Mouse (Mus musculus) 416B (cell line): ENCODE measurements around the gene Krt33a.

ENCODE experiments used
- DNase-seq: peaks from one replicate; pipeline ENCODE4 v3.0.0; 2011; ENCODE audit warnings: low read depth

Gene Krt33a

DNA sequence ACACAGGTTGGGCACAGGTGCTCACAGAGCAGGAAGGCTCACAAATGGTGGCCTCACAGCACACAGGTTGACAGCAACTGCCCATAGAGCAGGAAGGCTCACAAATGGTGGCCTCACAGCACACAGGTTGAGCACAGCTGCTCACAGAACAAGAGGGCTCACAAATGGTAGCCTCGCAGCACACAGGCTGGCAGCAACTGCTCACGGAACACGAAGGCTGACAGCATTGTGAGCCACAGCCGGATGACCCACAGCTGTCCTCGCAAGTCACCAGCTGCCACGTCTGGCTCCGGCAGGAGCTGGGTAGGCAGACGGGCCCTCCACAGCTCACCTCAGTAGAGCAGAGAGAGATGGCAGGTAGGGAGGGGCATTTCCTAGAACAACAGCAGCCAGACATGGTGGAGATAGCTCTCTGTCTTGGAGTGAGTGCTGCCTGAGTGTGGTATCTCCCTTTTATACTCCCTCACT lies 29.8 kb downstream of the Krt33a start, which contains the start of gene Krtap16-1:
Krtap16-1 (minus strand) TSS at position 418 of the 468 bp plus-strand sequence.
- DNase-seq = no peak

GRCm38 (mm10) chr11:99985291-99986092 lies 30.5 kb downstream of the Krt33a start:
- DNase-seq = no peak

DNA sequence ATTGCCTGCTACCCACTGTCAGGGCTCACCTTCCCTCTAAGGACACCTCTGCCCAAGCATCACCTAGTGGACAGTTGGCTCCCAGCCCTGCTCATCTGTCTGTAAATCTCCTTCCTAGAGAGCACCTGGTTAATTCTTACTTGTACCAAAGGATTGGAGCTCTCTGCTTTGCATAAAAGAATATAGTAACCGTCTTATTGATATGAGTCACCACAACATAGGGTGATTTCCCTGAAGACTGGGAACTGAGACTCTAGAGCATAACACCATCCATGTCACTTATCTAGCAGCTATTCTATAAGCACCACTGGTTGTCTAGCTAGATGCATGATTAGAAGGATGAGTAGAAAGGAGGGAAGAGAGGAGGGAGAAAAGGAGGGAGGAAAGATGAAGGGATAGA lies 32.6 kb downstream of the Krt33a start:
- no peak for DNase-seq

- no peak for DNase-seq
Observed at GRCm38 (mm10) chr11:99982731-99983130, 33.3 kb downstream of the Krt33a start.

DNA sequence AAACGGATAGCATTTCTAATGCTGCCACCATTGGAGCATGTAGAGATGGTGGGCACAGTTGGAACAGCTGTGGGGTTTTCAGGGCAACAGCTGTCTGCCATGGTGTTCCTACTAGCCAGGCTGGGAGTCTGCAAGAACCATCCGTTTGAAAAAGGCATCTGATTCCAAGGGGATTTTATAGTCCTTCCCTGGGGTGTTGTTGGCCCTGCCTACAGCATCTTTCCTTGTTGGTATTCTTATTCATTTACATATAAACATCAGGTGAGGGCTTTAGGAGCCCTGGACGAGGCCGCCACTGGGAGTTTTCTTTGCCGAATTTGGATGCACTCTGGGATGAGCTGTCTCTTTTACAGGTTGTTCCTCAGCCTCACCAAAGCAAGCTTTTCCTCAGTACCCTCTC lies 37.1 kb downstream of the Krt33a start, which contains the start of gene Krtap29-1:
Krtap29-1 (minus strand) TSS at position 101 of the 400 bp plus-strand sequence.
- no peak for DNase-seq

DNA sequence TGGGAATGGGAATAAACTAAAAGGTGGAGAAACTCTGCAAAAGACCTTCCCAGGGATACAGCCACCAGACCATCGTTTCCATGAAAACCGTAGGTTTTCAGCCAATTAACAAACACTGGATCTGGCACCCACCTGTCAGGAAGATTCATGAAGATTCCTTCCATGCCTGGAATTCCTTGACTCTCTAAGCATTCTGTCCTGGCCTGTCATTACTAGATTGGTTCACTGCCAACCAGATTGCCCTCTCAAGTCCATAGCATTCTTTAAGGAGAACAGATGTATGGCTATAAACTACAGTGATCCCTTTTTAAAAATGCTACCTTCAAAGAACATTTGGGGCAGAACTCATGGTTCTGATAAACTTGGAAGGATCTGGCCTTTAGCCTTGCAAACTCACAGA lies 50.1 kb downstream of the Krt33a start:
- DNase-seq = no peak

GRCm38 (mm10) chr11:99964213-99964612 lies 51.8 kb downstream of the Krt33a start:
- peak; percentile 2 for DNase-seq
